Mouse (Mus musculus): ENCODE data around the gene Snapc5. TPM values are rescaled to one million over a fixed set of nuclear protein-coding genes. Genes with fewer than 3 reads are reported as not detected.
"Not testable (repeated sequence)": the region's sequence is repeated elsewhere in the genome, so short reads cannot be mapped to it uniquely, and the experiment has no call there.

Gene Snapc5
- polyA plus RNA-seq, 1 experiment from 2014 or later, result 31.7 TPM

DNA sequence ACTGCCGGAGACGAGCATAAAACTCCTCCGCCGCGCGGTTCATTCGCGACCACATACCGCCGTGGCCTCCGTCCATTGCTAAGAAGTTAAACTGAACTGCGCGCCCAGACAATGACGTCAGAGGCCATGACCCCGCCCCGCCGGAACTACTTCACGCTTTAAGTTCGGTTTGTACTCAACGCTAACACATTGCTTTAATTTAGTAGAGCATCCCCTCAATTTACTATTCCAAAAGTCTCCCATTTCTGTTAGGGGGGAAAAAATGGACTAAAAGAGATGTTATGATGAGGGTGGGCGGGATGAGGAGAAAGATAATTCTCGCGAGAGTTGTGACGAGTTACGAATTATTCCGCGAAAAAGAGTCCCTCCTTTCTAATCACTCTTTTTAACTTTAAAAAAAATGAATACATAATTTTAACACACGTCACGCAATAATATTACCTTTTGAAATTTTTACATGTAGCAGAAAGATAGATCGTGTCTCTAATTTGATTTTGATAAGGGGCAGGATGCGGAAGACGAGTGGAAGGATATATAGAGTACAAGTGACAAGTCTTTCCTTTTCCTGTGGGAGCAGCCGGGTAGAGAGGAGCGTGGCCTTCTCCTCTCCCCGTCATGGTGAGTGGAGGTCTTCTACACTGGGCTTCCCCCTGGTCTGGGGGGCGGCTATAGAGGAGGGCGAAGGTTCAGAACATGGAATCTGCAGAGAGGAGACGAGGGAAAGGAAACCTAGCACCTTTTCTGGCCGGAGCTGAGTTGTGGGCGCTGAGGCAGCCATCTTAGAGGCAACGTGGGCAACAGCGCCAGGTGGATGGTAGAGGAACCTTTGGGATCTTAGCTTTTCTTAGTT, 6.0 kb upstream of the Snapc5 start, which contains the start of the genes Zwilch and Rpl4:
Gene Zwilch (minus strand): TSS at position 289 of the 850 bp plus-strand sequence.
Gene Rpl4 (plus strand): TSS at position 560 of the 850 bp plus-strand sequence.
- ATAC-seq (ENCODE audit: insufficient read depth, low FRiP score, low TSS enrichment), result peak; percentile 83
- DNase-seq (ENCODE audit: low spot score), result peak; percentile 86
- Histone ChIP-seq H3K9ac (ENCODE audit: low read length) (peak within 1 kb of the TSS; percentile 97), H3K4me2 (ENCODE audit: low read depth) (peak within 1 kb of the TSS; percentile 89), H3K4me3 (ENCODE audit: low read depth, low read length) (peak within 1 kb of the TSS; percentile 68), H3K27ac (ENCODE audit: low read depth, low read length) (peak within 1 kb of the TSS; percentile 61), H3K36me3 (ENCODE audit: control insufficient read depth, insufficient read depth, low read length) (peaks cover 5% of the 10 kb centered on the region), H3K4me1 (ENCODE audit: control insufficient read depth, insufficient read depth, low read length) (no peaks in the 10 kb centered on the region), H3K27me3 (ENCODE audit: control insufficient read depth, insufficient read depth, low read length) (no peaks in the 10 kb centered on the region), H3K9me3 (ENCODE audit: control insufficient read depth, low read length) (no peaks in the 10 kb centered on the region)
- WGBS, result under 1% methylated on average over 42 of the region's 42 CpGs

DNA sequence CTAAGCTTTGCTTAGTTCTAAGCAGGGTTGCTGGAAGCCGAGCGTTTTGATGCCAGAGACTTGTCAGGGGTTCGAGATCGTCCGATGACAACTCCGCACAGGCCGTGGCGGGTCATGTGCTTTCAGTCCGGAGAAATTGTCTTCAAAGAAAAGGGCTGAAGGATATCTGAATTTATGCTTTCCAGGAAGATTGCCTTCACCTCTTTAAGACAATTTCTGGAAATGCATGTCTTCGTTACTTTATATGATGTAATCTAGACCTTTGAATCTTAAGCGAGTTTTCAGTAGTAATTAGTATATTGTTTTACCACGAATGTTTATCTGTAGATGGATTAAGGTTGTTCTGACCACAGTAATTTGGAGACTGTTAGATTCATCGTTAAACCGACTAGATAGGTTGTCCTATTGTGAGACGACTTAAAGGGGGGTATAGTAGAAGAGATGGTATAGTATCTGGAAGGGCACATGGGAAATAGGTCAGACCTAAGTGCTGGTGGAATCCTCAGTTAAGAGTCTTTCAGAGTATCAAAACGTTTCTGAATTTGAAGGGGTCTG, 5.3 kb upstream of the Snapc5 start:
- DNase-seq (ENCODE audit: low spot score), result no peak
- under 1% methylated on average over 16 of the region's 16 CpGs for WGBS
- peaks cover 5% of the 10 kb centered on the region for H3K36me3 ChIP-seq (ENCODE audit: control insufficient read depth, insufficient read depth, low read length)

DNA sequence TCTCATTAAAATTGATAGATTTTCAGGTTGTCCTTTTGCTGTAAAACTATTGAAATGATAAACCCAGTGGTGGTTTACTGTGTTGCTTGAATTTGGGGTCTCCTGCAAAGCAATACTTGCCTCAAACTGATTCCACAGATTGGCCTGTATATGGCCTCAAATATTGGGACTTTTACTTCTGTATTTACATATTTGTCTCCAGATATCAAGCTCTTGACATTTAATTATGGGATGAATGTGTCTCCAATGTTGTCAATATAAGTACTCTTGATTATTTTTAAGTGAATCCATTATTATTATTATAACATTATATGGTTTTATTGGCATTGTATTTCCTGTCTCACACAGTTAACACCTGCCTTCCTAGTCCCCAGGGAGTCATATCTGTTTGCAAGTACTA, 4.7 kb upstream of the Snapc5 start:
- Histone ChIP-seq H3K4me2 (ENCODE audit: low read depth) (peak overlapping the region; percentile 89), H3K4me1 (ENCODE audit: control insufficient read depth, insufficient read depth, low read length) (no peaks in the 10 kb centered on the region), H3K9me3 (ENCODE audit: control insufficient read depth, low read length) (no peaks in the 10 kb centered on the region), H3K9ac (ENCODE audit: low read length) (peak overlapping the region; percentile 97), H3K4me3 (ENCODE audit: low read depth, low read length) (peak overlapping the region; percentile 68), H3K27ac (ENCODE audit: low read depth, low read length) (no peak overlapping the region), H3K27me3 (ENCODE audit: control insufficient read depth, insufficient read depth, low read length) (no peaks in the 10 kb centered on the region), H3K36me3 (ENCODE audit: control insufficient read depth, insufficient read depth, low read length) (peaks cover 5% of the 10 kb centered on the region)
- DNase-seq (ENCODE audit: low spot score) (no peak), ATAC-seq (ENCODE audit: insufficient read depth, low FRiP score, low TSS enrichment) (no peak)

More for the DNA sequence above, 5.3 kb upstream of the Snapc5 start:
- Histone ChIP-seq H3K4me3 (ENCODE audit: low read depth, low read length) (peak overlapping the region; percentile 68), H3K4me1 (ENCODE audit: control insufficient read depth, insufficient read depth, low read length) (no peaks in the 10 kb centered on the region), H3K9ac (ENCODE audit: low read length) (peak overlapping the region; percentile 97), H3K27ac (ENCODE audit: low read depth, low read length) (no peak overlapping the region), H3K27me3 (ENCODE audit: control insufficient read depth, insufficient read depth, low read length) (no peaks in the 10 kb centered on the region), H3K9me3 (ENCODE audit: control insufficient read depth, low read length) (no peaks in the 10 kb centered on the region), H3K4me2 (ENCODE audit: low read depth) (peak overlapping the region; percentile 89)
- ATAC-seq (ENCODE audit: insufficient read depth, low FRiP score, low TSS enrichment), result no peak

DNA sequence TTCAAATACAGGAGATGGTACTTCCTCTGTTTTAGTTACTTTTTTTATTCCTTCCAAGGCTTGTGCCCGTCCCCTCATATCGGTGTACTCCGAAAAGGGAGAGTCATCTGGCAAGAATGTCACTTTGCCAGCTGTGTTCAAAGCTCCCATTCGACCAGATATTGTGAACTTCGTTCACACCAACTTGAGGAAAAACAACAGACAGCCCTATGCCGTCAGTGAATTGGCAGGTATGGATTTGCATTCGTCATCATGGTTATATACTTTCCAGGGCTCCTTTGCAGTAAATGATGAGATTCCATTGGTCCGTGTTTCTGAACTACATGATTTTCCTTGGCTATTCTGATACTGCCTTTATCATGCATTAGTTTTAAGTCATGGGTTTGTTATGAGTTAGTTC, 4.3 kb upstream of the Snapc5 start:
- no peak for ATAC-seq (ENCODE audit: insufficient read depth, low FRiP score, low TSS enrichment)
- Histone ChIP-seq H3K9me3 (ENCODE audit: control insufficient read depth, low read length) (no peaks in the 10 kb centered on the region), H3K4me3 (ENCODE audit: low read depth, low read length) (peak overlapping the region; percentile 68; the same call in 1 of the 2 replicates), H3K36me3 (ENCODE audit: control insufficient read depth, insufficient read depth, low read length) (peaks cover 5% of the 10 kb centered on the region), H3K9ac (ENCODE audit: low read length) (no peak overlapping the region), H3K4me2 (ENCODE audit: low read depth) (peak overlapping the region; percentile 89), H3K27me3 (ENCODE audit: control insufficient read depth, insufficient read depth, low read length) (no peaks in the 10 kb centered on the region), H3K27ac (ENCODE audit: low read depth, low read length) (no peak overlapping the region), H3K4me1 (ENCODE audit: control insufficient read depth, insufficient read depth, low read length) (0 out of 2 replicates have a peak, but pooled peaks cover under 1% of the 10 kb centered on the region)
- WGBS, result 75% methylated on average over 8 of the region's 8 CpGs
- DNase-seq (ENCODE audit: low spot score), result no peak

DNA sequence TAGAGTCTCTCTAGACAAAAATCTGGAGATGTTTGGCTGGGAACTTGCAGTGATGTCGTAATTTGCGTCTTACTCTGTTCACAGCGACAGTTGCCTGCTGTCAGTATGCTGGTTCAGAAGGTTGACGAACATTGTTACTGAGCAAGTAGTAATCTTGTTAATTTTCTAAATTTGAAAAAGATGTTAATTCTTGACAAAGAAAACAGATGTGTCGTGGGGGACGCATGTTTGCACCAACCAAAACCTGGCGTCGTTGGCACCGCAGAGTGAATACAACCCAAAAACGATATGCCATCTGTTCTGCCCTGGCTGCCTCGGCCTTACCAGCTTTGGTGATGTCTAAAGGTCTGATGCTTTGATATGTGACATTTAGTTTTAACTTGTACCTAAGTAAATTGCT, 3.7 kb upstream of the Snapc5 start:
- no peaks in the 10 kb centered on the region for H3K27me3 ChIP-seq (ENCODE audit: control insufficient read depth, insufficient read depth, low read length)
- WGBS, result 90% methylated on average over 11 of the region's 11 CpGs
- H3K4me2 ChIP-seq (ENCODE audit: low read depth), result no peak overlapping the region
- no peak overlapping the region for H3K4me3 ChIP-seq (ENCODE audit: low read depth, low read length)
- DNase-seq (ENCODE audit: low spot score), result no peak
- no peak overlapping the region for H3K27ac ChIP-seq (ENCODE audit: low read depth, low read length)
- peaks cover 5% of the 10 kb centered on the region for H3K36me3 ChIP-seq (ENCODE audit: control insufficient read depth, insufficient read depth, low read length)
- no peaks in the 10 kb centered on the region for H3K9me3 ChIP-seq (ENCODE audit: control insufficient read depth, low read length)
- H3K4me1 ChIP-seq (ENCODE audit: control insufficient read depth, insufficient read depth, low read length), result 0 out of 2 replicates have a peak, but pooled peaks cover 2% of the 10 kb centered on the region
- ATAC-seq (ENCODE audit: insufficient read depth, low FRiP score, low TSS enrichment), result no peak
- H3K9ac ChIP-seq (ENCODE audit: low read length), result no peak overlapping the region

DNA sequence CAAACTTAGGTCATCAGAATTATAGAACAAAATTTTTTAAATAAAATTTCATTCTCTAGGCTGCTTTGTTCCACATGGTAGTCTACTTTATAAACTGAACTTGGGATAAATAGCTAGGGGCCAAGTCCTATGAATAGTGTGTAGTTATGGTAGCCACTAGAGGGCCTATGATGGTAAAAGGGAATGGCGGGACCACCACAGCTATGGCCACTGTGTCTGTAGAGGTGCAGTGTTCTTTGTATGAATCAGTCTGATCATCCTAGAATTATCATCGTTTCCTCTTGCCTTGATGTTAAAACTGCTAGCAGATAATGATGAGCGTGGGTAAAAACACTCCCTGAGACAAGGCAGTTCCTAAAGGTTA, 482 bp upstream of the Snapc5 start:
- H3K4me1 ChIP-seq (ENCODE audit: control insufficient read depth, insufficient read depth, low read length), result 0 out of 2 replicates have a peak, but pooled peaks cover 2% of the 10 kb centered on the region
- no peaks in the 10 kb centered on the region for H3K27me3 ChIP-seq (ENCODE audit: control insufficient read depth, insufficient read depth, low read length)
- peak; percentile 54; the same call in 1 of the 2 replicates for ATAC-seq (ENCODE audit: insufficient read depth, low FRiP score, low TSS enrichment)
- H3K9me3 ChIP-seq (ENCODE audit: control insufficient read depth, low read length), result no peaks in the 10 kb centered on the region
- no peak overlapping the region for H3K9ac ChIP-seq (ENCODE audit: low read length)
- DNase-seq (ENCODE audit: low spot score), result peak; percentile 35
- H3K4me2 ChIP-seq (ENCODE audit: low read depth), result peak overlapping the region; percentile 41
- peaks cover 5% of the 10 kb centered on the region for H3K36me3 ChIP-seq (ENCODE audit: control insufficient read depth, insufficient read depth, low read length)
- no peak overlapping the region for H3K4me3 ChIP-seq (ENCODE audit: low read depth, low read length)
- WGBS, result 43% methylated on average over 3 of the region's 3 CpGs
- H3K27ac ChIP-seq (ENCODE audit: low read depth, low read length), result peak overlapping the region; percentile 47; the same call in 1 of the 2 replicates

DNA sequence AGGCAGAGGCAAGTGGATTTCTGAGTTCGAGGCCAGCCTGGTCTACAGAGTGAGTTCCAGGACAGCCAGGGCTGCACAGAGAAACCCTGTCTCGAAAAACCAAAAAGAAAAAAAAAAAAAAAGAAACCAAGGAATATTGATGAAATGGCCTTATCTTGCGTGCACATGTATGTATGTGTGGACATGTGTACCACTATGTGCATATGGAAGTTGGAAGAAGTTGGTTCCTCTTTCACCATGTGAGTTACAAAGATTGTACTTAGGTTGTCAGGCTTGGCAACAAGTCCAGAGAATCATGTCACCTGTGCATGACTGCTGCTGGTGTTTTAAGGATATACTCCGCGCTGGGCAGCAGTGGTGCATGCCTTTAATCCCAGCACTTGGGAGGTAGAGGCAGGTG, 4.2 kb downstream of the Snapc5 start:
- not testable (repeated sequence) for H3K4me3 ChIP-seq (ENCODE audit: low read depth, low read length); ATAC-seq (ENCODE audit: insufficient read depth, low FRiP score, low TSS enrichment)
- 88% methylated on average over 5 of the region's 5 CpGs for WGBS

DNA sequence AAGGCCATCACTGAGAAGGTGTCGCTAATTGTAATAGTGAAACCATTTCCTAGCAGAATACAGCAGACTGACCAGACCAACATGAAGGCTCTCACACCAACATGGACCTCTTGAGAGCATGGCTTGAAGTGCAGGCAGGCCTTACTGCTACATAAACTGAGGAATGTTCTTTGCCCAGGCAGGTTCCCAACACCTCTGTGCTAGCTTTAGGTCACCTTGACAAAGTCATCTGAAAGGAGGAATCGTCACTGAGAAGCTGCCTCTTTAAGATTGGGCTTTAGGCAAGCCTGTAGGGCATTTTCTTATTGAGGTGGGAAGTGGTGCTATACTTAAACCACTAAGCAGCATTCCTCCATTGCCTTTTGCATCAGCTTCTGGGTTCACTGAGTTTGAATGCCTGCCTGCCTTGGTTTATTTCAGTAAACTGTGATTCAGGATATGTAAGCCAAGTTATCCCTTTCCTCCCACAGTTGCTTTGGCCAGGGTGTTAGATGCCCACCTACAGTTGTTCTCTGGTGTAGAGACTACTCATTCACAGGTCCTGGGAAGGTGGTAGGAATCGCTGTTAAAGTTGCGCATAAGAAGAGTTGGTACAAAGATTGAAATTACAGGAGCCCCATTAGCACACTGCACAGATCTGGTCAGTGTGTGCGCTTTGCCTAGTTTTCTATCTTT, 5.2 kb downstream of the Snapc5 start:
- ATAC-seq (ENCODE audit: insufficient read depth, low FRiP score, low TSS enrichment) (no peak), DNase-seq (ENCODE audit: low spot score) (no peak)
- 0 out of 2 replicates have a peak, but pooled peaks cover 2% of the 10 kb centered on the region for H3K4me1 ChIP-seq (ENCODE audit: control insufficient read depth, insufficient read depth, low read length)
- no peak overlapping the region for H3K27ac ChIP-seq (ENCODE audit: low read depth, low read length)
- H3K9me3 ChIP-seq (ENCODE audit: control insufficient read depth, low read length), result no peaks in the 10 kb centered on the region
- WGBS, result 96% methylated on average over 5 of the region's 5 CpGs
- H3K36me3 ChIP-seq (ENCODE audit: control insufficient read depth, insufficient read depth, low read length), result no peaks in the 10 kb centered on the region; the same call in 1 of the 2 replicates
- no peak overlapping the region for H3K4me3 ChIP-seq (ENCODE audit: low read depth, low read length)
- no peak overlapping the region for H3K4me2 ChIP-seq (ENCODE audit: low read depth)
- no peak overlapping the region for H3K9ac ChIP-seq (ENCODE audit: low read length)
- H3K27me3 ChIP-seq (ENCODE audit: control insufficient read depth, insufficient read depth, low read length), result no peaks in the 10 kb centered on the region

More for the DNA sequence above, 4.2 kb downstream of the Snapc5 start:
- not testable (repeated sequence) for H3K4me2 ChIP-seq (ENCODE audit: low read depth); H3K27ac ChIP-seq (ENCODE audit: low read depth, low read length); H3K36me3 ChIP-seq (ENCODE audit: control insufficient read depth, insufficient read depth, low read length); H3K9me3 ChIP-seq (ENCODE audit: control insufficient read depth, low read length); DNase-seq (ENCODE audit: low spot score); H3K4me1 ChIP-seq (ENCODE audit: control insufficient read depth, insufficient read depth, low read length); H3K9ac ChIP-seq (ENCODE audit: low read length); H3K27me3 ChIP-seq (ENCODE audit: control insufficient read depth, insufficient read depth, low read length)

Measured in neural tube, embryonic 11.5 days (tissue).